Mouse (Mus musculus) frontal cortex, postnatal 36 days (tissue): Measurements from ENCODE around the gene Btnl2.
"Not testable (repeated sequence)": the region's sequence is repeated elsewhere in the genome, so short reads cannot be mapped to it uniquely, and the experiment has no call there.

Source experiments
- DNase-seq, 2 experiments: peaks; one replicate each; pipeline ENCODE4 v3.0.0; 2022; ENCODE audit warnings: low spot score in 2 of 2

Gene Btnl2

DNA sequence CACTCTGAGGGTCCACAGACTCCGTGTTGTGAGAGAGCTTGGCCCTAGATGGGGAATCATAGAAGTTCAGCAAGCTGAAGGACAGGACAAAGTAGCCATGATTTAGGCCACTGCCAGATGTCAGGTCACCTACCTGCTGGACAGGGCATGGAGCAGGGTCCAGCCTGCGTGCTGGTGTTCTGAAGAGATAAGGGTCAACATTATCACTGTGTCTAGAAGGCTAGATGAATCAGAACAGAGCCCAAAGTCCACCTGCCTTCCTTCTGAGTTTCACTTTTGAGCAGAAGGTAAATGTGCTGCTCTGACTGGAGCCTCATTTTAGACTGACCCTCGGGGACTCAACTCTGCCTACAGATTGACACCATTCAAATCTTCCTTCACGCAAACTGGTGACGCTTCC lies at the start of gene Btnl2:
Btnl2 (plus strand) TSS at position 284 of the 400 bp plus-strand sequence.
- no peak for DNase-seq

DNA sequence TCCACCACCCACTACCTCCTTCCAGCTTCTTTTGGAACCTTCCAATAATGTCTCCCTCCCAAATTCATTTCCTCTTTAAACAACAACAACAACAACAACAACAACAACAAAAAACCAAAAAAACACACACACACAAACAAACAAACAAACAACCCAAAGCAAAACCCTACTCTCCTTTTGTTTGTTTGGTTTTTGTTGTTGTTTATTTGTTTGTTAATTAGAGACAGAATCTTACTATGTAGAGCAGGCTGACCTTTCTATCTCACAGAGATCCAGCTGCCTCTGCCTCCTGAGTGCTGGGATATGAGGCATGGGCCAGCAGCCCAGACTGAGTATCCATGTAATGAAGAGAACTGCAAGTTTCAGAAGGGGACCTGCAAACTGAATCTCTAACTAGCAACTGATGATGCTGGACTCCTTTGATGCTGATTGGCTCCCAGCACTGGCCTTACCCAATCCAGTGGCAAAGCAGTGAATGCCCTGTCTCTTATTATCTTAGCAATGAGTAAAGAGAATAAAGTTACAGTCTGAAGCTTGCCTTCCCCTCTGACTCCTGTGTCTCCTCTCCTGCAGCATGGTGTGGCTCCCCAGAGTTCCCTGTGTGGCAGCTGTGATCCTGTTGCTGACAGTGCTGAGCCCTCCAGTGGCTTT lies 49.1 kb upstream of the Btnl2 start, which contains the start of gene H2-Eb1:
H2-Eb1 (plus strand) TSS at position 488 of the 651 bp plus-strand sequence.
- peak; percentile 87 to 95 for DNase-seq

DNA sequence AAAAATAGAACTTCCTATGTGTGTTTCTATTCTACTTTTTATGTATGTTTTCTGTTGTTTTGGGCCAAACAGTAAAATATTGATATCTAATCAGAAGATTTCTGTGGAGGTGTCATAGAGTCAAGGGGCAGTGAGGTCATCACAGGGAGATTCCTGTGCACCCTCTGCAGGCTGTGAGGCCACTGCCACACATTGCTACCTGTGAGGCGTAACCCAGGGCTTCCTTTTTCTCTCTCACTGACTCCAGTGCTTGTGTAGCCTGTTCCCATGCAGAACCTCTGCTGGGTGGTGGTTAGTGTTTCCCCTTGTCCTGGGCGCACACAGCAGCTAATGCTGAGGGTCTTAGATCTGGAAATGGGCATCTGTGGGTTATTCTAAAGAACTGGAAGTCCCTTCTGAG lies 48.2 kb upstream of the Btnl2 start:
- DNase-seq, result no peak

DNA sequence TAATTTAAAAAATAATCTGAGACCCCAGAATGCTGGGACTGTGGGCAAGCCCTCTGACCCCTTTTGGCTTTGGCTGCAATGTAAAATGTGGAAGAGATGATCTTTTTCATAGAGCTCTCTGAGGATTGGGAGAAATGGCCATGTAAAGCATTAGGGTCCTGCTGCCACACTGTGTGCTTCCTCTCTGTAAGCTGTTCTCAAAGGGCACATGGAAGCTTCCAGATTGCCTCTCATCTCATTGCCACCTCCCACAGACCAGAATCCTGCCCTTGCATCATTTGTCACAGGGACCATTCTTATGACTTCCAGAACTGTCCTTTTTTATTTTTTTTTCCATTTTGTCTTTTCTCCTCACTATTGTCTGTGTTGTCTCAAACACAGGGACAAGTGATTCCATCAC lies 47.4 kb upstream of the Btnl2 start:
- DNase-seq, result no peak

DNA sequence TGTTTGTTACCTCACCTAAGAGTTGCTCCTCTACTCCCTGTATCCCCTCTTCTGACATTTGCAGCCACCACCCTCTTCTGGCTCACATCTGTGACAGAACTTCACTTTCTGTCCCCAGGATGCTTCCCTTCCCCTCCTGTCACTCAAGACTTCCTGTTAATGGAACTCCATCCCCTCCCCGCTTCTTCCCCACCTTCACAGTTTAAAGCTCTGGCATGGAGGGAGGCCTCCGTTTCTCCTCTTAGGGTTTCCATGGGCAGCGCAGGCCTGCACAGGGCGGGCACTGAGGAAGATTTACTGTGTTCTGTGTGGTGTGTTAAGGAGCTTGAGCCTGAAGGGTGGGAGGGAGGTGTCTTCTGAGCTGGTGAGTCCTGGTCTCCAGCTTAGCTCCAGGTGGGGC lies 46.5 kb upstream of the Btnl2 start:
- no peak for DNase-seq

DNA sequence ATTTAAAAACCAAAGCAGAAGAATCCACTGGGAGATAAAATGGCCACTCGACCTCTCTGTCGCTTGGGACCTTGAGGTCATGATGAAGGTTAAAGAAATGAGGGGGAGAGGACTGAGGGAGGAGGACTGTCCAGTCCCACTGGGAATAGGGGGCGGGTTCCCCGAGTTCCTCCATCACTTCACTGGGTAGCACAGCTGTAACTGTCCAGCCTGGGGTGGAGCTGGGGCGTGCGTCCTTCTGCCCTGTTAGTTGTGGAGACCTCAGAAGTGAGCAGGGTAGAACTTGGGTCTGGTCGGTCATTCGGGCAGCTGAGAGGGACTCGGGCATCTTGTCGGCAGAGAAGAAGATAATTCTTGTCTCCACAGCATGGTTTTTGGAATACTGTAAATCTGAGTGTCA lies 45.4 kb upstream of the Btnl2 start:
- no peak for DNase-seq

DNA sequence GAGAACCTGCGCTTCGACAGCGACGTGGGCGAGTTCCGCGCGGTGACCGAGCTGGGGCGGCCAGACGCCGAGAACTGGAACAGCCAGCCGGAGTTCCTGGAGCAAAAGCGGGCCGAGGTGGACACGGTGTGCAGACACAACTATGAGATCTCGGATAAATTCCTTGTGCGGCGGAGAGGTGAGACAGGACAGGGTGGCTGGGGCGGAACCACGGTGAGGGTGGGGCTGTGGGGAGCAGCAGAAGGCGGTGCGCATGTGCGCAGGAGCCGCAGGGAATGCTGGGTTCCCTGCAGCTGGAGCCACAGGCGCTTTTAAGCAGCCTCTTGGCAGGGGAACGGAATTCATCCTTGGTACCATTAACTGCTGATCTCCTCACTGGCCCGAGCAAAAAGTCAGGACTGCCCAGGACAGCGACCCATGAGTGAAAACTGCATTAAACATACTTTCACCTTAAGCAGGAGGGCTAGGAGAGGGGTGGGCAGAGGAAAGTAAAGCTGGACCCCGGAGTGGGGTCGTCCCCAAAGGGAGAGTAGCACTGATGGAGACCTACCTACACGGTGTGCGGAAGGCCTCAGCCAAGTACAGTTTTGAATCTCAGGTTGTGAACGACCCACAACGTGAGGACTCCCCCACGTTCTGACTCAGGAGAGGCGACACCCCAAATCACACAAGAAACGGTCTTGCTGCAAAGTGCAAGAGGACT lies 44.8 kb upstream of the Btnl2 start:
- peak; percentile 73 to 77 for DNase-seq

DNA sequence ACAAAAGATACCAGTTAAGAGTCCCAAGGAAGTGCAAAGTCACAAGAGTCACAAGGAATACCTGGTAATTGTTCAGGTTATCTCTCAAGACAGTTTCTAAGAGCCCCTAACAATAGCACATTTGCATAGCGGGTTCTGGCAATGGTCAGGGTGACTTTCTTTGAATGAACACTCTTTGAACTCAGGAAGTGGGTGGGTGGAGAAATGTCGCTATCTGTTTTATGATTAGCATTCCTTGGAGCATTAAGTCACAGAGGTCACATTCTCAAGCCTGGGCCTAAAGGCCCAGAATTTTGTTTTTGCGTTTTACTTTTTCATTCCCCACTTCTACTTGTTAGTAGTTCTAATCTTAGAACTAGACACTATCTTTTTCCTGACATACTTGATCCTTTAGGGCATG lies 44.1 kb upstream of the Btnl2 start:
- not testable (repeated sequence) for DNase-seq

DNA sequence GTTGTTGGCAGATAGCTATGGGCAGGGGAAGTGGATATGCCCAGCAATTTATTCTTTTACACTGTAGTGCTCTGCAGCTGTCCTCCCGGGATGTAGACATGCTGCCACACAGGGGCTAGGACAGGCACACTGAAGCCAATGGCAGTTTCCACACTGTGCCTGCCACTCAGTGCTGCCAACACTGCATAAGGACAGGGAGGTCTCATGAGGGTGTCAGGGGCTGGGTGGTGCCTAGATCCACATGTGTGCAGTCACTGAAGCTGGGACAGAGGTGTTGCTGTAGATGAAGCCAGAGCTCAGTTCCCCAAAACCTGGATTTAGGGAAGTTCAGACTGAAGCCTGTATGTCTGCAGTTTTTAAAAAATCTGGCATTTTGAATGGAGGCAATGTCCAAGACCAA lies 42.4 kb upstream of the Btnl2 start:
- DNase-seq, result no peak

DNA sequence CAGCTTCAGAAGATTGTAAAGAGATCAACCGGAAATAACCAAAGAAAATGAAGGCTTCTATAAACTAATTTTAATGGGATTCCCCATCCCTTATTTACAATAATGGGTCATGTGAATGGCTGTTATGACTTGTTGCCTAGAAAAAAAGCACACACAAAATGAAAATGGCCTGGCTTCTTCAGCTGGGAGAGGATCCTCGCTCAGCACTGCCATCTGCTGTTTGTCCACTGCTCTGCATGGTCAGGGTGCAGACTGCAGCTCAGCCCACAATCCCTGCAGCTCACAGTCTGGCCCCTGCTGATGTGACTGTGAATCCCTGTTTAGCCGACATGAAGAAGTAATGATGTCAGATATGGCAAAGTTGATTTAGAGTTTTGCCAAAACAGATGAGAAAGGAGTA lies 41.2 kb upstream of the Btnl2 start:
- DNase-seq, result peak; percentile 76 to 82

DNA sequence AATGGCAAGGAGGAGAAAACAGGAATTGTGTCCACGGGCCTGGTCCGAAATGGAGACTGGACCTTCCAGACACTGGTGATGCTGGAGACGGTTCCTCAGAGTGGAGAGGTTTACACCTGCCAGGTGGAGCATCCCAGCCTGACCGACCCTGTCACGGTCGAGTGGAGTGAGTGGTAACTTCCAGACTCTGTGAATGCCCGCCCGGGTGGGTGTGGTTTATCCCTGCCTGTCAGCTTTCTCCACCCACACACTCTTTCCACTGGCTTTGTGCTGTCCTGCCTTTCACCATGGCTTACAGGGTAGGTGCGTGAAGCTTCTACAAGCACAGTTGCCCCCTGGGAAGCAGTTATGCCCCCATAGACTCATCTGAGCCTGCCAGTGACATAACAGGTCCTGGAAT lies 40.3 kb upstream of the Btnl2 start:
- DNase-seq, result no peak

DNA sequence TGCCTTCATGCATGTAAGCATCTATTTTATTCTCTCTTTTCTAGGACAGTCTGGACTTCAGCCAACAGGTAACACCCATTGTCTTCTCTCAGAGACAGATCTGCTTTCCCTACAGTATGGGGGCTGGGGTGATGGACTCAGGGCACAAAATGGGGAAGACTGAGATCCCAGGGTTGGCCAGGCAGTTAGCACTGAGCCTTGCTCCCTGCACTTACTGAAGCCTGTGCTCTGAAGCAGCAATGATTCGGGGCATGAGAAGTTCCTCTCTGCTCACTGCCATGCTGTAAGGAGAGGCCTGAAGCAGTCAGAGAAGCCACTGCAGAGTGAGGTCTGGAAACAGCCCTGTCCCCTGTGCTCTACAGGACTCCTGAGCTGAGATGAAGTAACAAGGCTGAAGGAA lies 39.1 kb upstream of the Btnl2 start:
- no peak for DNase-seq

DNA sequence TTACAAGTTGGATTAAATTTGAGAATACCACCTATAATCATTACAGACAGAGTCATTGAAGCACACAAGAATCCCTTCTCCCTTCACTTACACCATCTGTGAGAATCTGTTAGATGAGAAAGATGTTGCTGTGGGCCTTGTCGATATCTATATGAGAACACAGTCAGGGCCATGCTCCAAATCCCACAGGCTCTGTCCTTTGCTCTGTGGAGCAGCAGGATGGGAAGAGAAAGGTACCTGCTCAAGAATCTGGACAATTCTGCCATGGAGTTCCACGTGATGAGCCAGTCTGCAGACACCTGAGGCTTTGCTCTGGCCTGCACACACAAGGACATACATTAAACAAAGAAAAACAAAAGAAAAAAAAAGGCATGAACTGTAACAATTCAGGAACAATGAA lies 37.9 kb upstream of the Btnl2 start:
- no peak for DNase-seq

DNA sequence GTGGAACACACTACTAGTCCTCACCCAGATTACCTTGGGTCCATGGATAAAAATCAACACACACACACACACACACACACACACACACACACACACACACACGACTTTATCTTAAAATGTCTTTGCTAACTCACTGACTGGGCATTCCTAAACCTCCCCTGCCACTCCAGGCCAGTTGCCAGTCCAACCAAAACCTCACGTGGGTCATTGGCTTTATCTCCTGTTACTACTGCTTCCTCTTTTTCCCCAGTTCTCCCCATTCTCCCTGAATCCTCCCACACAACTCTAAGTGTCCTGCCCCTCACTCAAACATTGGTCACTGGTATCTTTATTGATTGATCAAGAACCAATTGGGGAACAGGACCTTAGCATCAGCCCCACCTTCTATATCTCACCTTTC lies 37.3 kb upstream of the Btnl2 start:
- no peak for DNase-seq

DNA sequence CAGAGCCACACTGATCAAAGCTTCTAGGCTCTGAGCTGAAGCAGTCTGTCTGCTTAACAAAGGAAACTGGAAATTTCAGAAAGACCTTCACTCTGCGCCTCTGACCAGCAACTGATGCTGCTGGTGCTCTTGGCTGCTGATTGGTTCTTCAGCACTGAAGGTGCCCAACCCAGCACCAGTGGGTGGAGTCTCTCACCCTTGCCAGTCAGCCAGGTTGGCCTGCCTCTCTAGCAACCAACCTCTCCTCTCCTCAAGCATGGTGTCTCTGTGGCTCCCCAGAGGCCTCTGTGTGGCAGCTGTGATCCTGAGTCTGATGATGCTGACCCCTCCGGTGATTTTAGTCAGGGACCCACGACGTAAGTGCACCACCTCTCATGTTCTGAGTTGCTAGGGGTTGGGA lies 29.2 kb upstream of the Btnl2 start, which contains the start of gene H2-Eb2:
H2-Eb2 (plus strand) TSS at position 230 of the 400 bp plus-strand sequence.
- DNase-seq, result no peak

DNA sequence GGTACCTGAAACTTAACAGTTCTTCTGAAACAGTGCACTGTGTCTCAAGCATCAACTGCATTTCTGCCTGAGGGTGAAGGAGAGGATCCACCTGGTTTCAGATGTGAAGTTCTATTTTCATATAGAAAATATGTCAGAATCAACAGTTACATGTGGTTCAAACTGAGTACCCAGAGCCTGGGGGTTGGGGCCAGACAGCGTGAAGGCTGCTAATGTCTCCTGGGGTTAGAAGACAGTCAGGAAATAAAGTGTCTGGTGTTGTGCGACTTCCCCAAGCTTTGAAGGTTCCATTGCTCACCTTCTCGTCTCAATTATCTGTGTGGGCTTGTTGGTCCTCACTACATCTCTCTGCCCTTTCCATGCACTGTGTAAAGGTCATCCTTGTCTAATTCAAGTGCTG lies 28.2 kb upstream of the Btnl2 start:
- no peak for DNase-seq

DNA sequence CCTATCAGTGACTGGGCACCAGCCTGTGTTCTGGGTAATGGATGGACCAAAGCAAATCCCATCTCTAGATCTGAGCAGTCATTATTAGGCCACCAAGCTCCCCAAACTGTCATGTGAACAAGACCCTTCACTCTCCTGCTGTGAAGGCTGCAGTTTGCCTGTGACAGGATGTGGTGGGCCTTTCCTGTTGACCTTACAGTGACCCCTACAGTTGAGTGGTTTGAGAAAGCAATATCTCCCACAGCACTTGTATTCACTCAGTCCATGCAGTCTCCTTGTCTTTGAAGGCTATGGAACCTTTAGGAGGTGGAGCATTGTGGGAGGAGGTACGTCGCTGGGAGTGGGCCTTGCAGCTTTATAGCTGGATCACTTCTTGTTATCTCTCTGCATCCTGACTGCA lies 24.8 kb upstream of the Btnl2 start:
- DNase-seq, result no peak

DNA sequence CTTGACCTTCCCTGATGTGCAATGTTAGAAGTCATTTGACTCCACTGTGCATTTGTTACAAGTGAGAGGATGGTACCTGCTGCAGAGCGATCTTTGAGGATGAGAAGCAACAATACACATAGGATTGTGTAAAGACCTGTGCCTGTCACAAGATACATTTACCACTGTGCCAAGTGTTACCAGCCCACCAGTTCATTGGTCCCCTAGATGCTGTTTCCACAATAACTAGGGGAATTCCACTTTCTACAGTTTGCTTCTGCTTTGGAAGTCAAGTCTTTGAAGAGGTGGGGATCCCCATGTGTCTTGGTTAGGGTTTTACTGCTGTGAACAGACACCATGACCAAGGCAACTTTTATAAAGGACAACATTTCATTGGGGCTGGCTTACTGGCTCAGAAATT lies 23.4 kb upstream of the Btnl2 start:
- DNase-seq, result no peak

DNA sequence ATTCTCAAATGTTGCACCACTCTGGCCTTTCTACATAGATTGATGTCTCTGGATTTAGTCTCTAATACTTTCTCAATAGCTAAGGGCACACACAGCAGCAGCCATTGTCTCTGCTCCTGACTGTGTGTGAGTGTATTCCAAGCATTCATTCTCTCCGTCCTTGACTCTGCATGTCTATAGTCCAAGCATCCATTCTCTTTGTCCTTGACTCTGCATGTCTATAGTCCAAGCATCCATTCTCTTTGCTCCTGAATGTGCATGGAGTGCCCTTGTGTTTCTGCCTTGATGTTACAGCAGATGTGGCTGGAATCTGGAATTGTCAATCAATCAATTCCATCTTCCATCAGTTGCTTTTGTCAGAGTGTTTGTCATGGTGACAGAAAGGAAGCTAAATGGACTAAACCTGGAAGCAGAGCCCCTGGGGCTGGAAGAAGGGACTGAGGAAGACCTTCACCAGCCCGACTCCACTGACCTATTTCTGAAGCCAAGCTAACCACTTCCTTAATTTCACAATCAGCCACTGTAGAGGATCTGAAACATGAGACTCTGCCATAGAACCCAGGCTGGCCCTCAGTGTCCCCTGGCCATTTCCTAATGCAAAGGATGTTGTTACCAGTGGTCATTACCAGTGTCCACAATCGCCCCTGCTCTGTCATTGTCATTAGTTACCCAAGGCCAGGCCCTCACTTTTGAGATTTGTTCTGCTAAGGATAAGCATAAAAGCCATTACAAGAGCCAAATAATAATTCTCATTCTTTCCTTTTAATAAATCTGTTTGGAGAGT lies 13.8 kb upstream of the Btnl2 start:
- no peak for DNase-seq

DNA sequence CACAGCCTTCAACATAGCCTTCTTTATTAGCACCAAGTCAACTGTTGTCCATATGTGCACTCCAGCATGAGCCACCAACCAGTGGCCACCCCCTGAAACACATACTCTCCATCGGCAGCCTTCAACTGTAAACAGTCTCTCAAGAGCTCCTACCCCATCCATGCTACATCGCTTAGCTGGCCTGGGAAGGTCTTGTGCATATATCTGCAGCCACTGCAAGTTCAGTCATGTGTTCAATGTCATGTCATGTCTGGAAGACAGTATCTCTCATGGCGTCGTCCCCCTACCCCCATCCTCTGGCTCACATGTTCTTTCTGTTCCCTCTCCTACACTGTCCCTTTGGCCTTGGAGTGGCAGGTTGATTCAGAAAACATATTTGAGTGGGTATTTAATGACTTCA lies 9.7 kb upstream of the Btnl2 start:
- no peak for DNase-seq

DNA sequence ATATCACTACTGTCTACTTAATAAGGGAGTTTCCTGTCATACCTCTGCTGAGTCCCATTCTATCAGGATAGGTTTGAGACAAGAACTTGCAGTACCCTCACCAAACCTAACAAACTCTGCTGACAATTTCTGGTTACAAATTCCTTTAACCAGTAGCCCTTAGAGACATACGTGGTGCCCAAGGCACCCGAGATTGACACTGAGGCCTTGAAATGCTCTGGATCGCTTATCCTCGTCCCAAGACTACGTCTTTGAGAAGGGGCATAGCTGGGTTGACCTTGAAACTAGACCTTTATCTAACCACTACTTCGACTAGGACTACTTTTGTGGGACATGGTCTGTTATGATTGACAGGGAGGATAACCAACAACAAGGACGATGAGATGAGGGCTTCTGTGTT lies 9.1 kb upstream of the Btnl2 start:
- DNase-seq, result no peak

DNA sequence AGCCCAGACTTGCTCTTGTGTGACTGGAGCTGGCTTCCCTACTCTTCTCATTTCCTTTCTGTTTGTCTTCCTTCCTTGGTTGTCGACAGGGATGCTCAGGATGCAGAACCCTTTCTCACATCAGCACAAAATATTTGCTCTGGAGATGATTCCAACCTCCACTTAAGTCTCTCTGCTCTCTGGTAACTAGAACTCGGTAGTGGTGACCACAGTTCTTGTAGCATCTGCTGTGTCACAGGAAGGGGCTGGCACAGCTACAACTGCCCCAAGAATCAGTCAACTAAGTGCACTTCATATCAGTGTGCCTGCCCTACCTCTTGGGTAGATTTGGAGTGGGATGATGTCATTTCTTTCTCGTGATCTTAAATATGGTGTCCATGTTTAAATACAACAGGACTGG lies 8.6 kb upstream of the Btnl2 start:
- no peak for DNase-seq
